Mouse (Mus musculus) myocyte (in vitro differentiated cells): ENCODE results near the gene Amer3. TPM values are rescaled to one million over a fixed set of nuclear protein-coding genes. Genes with fewer than 3 reads are reported as not detected.

Experiments
- H3K27me3 ChIP-seq: one replicate; pipeline ENCODE4 v1.6.1; 2011; ENCODE audit not compliant: control insufficient read depth, insufficient read depth, insufficient read length
- H3K36me3 ChIP-seq: one replicate; pipeline ENCODE4 v1.6.1; 2011; ENCODE audit not compliant: control insufficient read depth, insufficient read depth
- H3K4me2 ChIP-seq: one replicate; pipeline ENCODE4 v1.6.1; 2011; ENCODE audit warnings: low read depth, control low read depth
- H3K4me3 ChIP-seq: one replicate; pipeline ENCODE4 v1.5.1; 2011; ENCODE audit warnings: mild to moderate bottlenecking, control low read depth, moderate library complexity
- H3K79me2 ChIP-seq: one replicate; pipeline ENCODE4 v1.6.1; 2011; ENCODE audit not compliant: control insufficient read depth, insufficient read depth
- H3ac ChIP-seq: one replicate; pipeline ENCODE4 v1.6.1; 2011; ENCODE audit not compliant: control insufficient read depth, insufficient read length
- CEBPB ChIP-seq: IDR thresholded peaks from 2 replicates; pipeline ENCODE4 v1.6.1; 2011; ENCODE audit warnings: mild to moderate bottlenecking, moderate library complexity; ENCODE audit not compliant: poor library complexity, insufficient read depth, severe bottlenecking
- E2F4 ChIP-seq: IDR thresholded peaks from one replicate; pipeline ENCODE4 v1.6.1; 2011; ENCODE audit warnings: mild to moderate bottlenecking, control low read depth, moderate library complexity; ENCODE audit not compliant: insufficient read depth
- MAX ChIP-seq: IDR thresholded peaks from one replicate; pipeline ENCODE4 v1.6.1; 2011; ENCODE audit warnings: low read depth, mild to moderate bottlenecking, control low read depth
- MYOD1 ChIP-seq, 3 experiments: IDR thresholded peaks; one replicate each; pipeline ENCODE4 v1.6.1; 2011; ENCODE audit warnings: control low read depth in 2 of 3, low read depth in 2 of 3, mild to moderate bottlenecking in 2 of 3, moderate library complexity in 1 of 3; ENCODE audit not compliant: insufficient read length in 2 of 3, control insufficient read depth in 1 of 3
- MYOG ChIP-seq, 3 experiments: IDR thresholded peaks; one replicate each; pipeline ENCODE4 v1.6.1; 2011; ENCODE audit warnings: control low read depth in 2 of 3, low read depth in 2 of 3, mild to moderate bottlenecking in 2 of 3; ENCODE audit not compliant: insufficient read length in 2 of 3, control insufficient read depth in 1 of 3, insufficient read depth in 1 of 3
- POLR2A ChIP-seq: IDR thresholded peaks from one replicate; pipeline ENCODE4 v1.6.1; 2011; ENCODE audit warnings: low read depth, mild to moderate bottlenecking, control low read depth, moderate library complexity; ENCODE audit not compliant: insufficient read length
- POLR2AphosphoS2 ChIP-seq: IDR thresholded peaks from one replicate; pipeline ENCODE4 v1.6.1; 2011; ENCODE audit warnings: low read depth, control low read depth; ENCODE audit not compliant: insufficient read length
- REST ChIP-seq: IDR thresholded peaks from one replicate; pipeline ENCODE4 v1.6.1; 2011; ENCODE audit warnings: mild to moderate bottlenecking, control low read depth, moderate library complexity; ENCODE audit not compliant: insufficient read depth, insufficient read length
- SRF ChIP-seq: IDR thresholded peaks from one replicate; pipeline ENCODE4 v1.6.1; 2011; ENCODE audit warnings: low read depth; ENCODE audit not compliant: control insufficient read depth, insufficient read length
- TCF12 ChIP-seq: IDR thresholded peaks from one replicate; pipeline ENCODE4 v1.6.1; 2011; ENCODE audit warnings: mild to moderate bottlenecking, control low read depth; ENCODE audit not compliant: poor library complexity, insufficient read depth, severe bottlenecking
- TCF3 ChIP-seq: IDR thresholded peaks from one replicate; pipeline ENCODE4 v1.6.1; 2011; ENCODE audit warnings: low read depth, control low read depth; ENCODE audit not compliant: insufficient read length
- USF1 ChIP-seq: IDR thresholded peaks from one replicate; pipeline ENCODE4 v1.6.1; 2011; ENCODE audit warnings: low read depth, mild to moderate bottlenecking, control low read depth, moderate library complexity
- polyA plus RNA-seq: library from polyadenylated mRNA; unstranded; fragments of >200 nt; fragmentation: generic; extraction: Trizol; gene quantifications from one replicate; pipeline ENCODE4 v1.2.1, GENCODE M21; 2012; ENCODE audit warnings: missing spikeins

Gene Amer3
- polyA plus RNA-seq, 1 experiment: not detected

- Histone ChIP-seq H3K79me2 (no peaks in the 10 kb centered on the region), H3ac (no peak overlapping the region), H3K4me3 (no peak overlapping the region), H3K27me3 (no peaks in the 10 kb centered on the region), H3K4me2 (no peak overlapping the region), H3K36me3 (no peaks in the 10 kb centered on the region)
- TF ChIP-seq USF1 (no peak), MYOD1 (IDR thresholded peaks at IDR 0.05; ENCODE audit: control insufficient read depth in 1 of 3, insufficient read length in 2 of 3, low read depth in 2 of 3) (no peak), CEBPB (no peak), TCF12 (no peak), SRF (no peak), POLR2AphosphoS2 (no peak), MAX (no peak), MYOG (IDR thresholded peaks at IDR 0.05; ENCODE audit: control insufficient read depth in 1 of 3, insufficient read depth in 1 of 3, insufficient read length in 2 of 3, low read depth in 2 of 3) (no peak), E2F4 (no peak), TCF3 (no peak), REST (no peak), POLR2A (no peak)
These were observed 11.3 kb upstream of the Amer3 start for GRCm38 (mm10) chr1:34568120-34568519.

DNA sequence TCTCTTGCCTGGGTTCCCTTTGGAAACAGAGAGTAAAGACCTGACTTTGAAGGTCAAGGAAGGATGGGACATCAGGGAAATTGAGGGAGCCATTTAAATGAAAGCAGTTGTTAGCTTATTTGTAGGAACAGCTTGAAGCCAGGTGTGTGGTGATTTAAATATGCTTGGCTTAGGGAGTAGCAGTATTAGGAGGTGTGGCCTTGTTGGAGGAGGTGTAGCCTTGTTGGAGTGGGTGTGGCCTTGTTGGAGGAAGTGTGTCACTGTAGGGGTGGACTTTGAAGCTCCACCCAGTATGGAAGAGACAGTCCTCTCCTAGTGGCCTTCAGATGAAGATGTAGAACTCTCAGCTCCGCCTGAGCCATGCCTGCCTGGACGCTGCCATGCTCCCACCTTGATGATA is 9.6 kb upstream of the Amer3 start:
- Histone ChIP-seq H3ac (no peak overlapping the region), H3K27me3 (no peaks in the 10 kb centered on the region), H3K4me3 (no peak overlapping the region), H3K4me2 (no peak overlapping the region), H3K36me3 (no peaks in the 10 kb centered on the region), H3K79me2 (no peaks in the 10 kb centered on the region)
- no peak for TF ChIP-seq MYOD1 (IDR thresholded peaks at IDR 0.05; ENCODE audit: control insufficient read depth in 1 of 3, insufficient read length in 2 of 3, low read depth in 2 of 3)
- TF ChIP-seq POLR2AphosphoS2: no peak
- TF ChIP-seq SRF: no peak
- no peak for TF ChIP-seq CEBPB
- no peak for TF ChIP-seq USF1
- no peak for TF ChIP-seq REST
- no peak for TF ChIP-seq MAX

- H3K79me2 ChIP-seq: no peaks in the 10 kb centered on the region
- TF ChIP-seq REST (no peak), USF1 (no peak), MYOG (IDR thresholded peaks at IDR 0.05; ENCODE audit: control insufficient read depth in 1 of 3, insufficient read depth in 1 of 3, insufficient read length in 2 of 3, low read depth in 2 of 3) (no peak), E2F4 (no peak), MYOD1 (IDR thresholded peaks at IDR 0.05; ENCODE audit: control insufficient read depth in 1 of 3, insufficient read length in 2 of 3, low read depth in 2 of 3) (no peak), CEBPB (no peak), POLR2A (no peak), TCF12 (no peak), SRF (no peak), TCF3 (no peak)
- no peaks in the 10 kb centered on the region for H3K36me3 ChIP-seq
- no peaks in the 10 kb centered on the region for H3K27me3 ChIP-seq
- H3K4me3 ChIP-seq: no peak overlapping the region
- no peak overlapping the region for H3ac ChIP-seq
- no peak overlapping the region for H3K4me2 ChIP-seq
These were observed 8.0 kb upstream of the Amer3 start for GRCm38 (mm10) chr1:34571431-34571830.

DNA sequence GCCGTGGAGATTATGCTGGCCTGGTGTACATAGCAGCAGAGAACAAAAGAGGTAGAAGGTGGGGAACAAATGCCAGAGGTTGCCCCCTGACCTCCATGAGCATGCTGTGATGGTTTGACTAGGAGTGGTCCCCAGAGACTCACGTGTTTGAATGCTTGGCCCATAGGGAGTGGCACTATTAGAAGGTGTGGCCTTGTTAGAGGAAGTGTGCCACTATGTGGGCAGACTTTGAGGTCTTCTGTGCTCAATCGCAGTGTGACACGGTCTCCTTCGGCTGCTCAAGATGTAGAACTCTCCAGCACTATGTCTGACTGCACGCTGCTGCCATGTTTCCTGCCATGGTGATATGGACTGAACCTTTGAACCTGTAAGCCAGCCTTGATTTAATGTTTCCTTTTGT is 6.2 kb upstream of the Amer3 start:
- H3K4me3 ChIP-seq: no peak overlapping the region
- H3ac ChIP-seq: no peak overlapping the region
- H3K4me2 ChIP-seq: no peak overlapping the region
- TF ChIP-seq POLR2AphosphoS2: no peak
- no peak for TF ChIP-seq MYOG (IDR thresholded peaks at IDR 0.05; ENCODE audit: control insufficient read depth in 1 of 3, insufficient read depth in 1 of 3, insufficient read length in 2 of 3, low read depth in 2 of 3)
- TF ChIP-seq MYOD1 (IDR thresholded peaks at IDR 0.05; ENCODE audit: control insufficient read depth in 1 of 3, insufficient read length in 2 of 3, low read depth in 2 of 3): no peak
- TF ChIP-seq TCF3: no peak
- no peak for TF ChIP-seq USF1
- TF ChIP-seq SRF: no peak
- TF ChIP-seq REST: no peak
- TF ChIP-seq TCF12: no peak
- TF ChIP-seq MAX: no peak
- no peak for TF ChIP-seq POLR2A
- TF ChIP-seq CEBPB: no peak
- no peak for TF ChIP-seq E2F4
- no peaks in the 10 kb centered on the region for H3K36me3 ChIP-seq
- H3K27me3 ChIP-seq: no peaks in the 10 kb centered on the region
- H3K79me2 ChIP-seq: no peaks in the 10 kb centered on the region

GRCm38 (mm10) chr1:34579782-34580356 is 412 bp downstream of the Amer3 start:
- Histone ChIP-seq H3ac (no peak overlapping the region), H3K4me2 (no peak overlapping the region), H3K79me2 (no peaks in the 10 kb centered on the region), H3K36me3 (no peaks in the 10 kb centered on the region), H3K27me3 (peaks cover 4% of the 10 kb centered on the region), H3K4me3 (no peak overlapping the region)
- TF ChIP-seq POLR2A: no peak
- no peak for TF ChIP-seq POLR2AphosphoS2
- TF ChIP-seq TCF3: no peak
